8 mouse cellular contexts compared by ENCODE assay signal in the genomic region with DNA sequence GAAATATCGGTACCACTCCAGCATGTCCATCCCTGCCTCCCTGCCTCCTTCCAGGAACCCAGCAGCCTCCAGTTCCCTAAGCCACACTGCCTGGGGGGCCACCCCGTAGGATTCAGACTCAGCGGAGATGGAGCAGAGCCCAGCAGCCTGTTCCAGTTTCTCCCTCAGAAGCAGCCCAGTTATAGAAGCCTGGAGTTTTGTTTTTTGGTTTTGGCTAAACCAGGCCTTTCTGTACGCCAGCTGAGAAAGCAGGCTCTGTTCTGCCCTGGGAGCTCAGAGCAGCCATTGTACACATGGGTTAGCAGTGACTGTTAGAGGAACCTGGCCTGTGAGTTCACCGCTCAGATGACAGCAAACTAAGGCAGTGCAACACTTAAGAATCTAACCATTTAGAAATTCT. TPM values are rescaled to one million over a fixed set of nuclear protein-coding genes. Genes with fewer than 3 reads are reported as not detected.
DNase-seq lines count a peak whose midpoint lies in the region; ATAC-seq lines count a peak whose summit lies in the region.

No protein-coding gene starts in this region.

- H3K4me3 ChIP-seq in forebrain, embryonic 15.5 days = no peak overlapping the region
- no peak overlapping the region for H3K4me3 ChIP-seq in hindbrain, embryonic 10.5 days
- no peak overlapping the region for H3K4me3 ChIP-seq in intestine, embryonic 15.5 days (replicated peaks)

- no peak overlapping the region for H3K9ac ChIP-seq in forebrain, embryonic 15.5 days (replicated peaks)
- H3K9ac ChIP-seq in intestine, embryonic 15.5 days = no peak overlapping the region

- no peaks in the 10 kb centered on the region for H3K27me3 ChIP-seq in forebrain, embryonic 15.5 days
- peaks cover 17% of the 10 kb centered on the region for H3K27me3 ChIP-seq in hindbrain, embryonic 10.5 days (ENCODE audit: insufficient read depth, poor library complexity, severe bottlenecking)
- peaks cover 3% of the 10 kb centered on the region; the same call in 1 of the 2 replicates for H3K27me3 ChIP-seq in intestine, embryonic 15.5 days (replicated peaks)

- H3K36me3 ChIP-seq in forebrain, embryonic 15.5 days = no peaks in the 10 kb centered on the region
- H3K36me3 ChIP-seq in hindbrain, embryonic 10.5 days = no peaks in the 10 kb centered on the region
- no peaks in the 10 kb centered on the region for H3K36me3 ChIP-seq in intestine, embryonic 15.5 days

- DNase-seq in cerebellum, adult 9-10 months = peak; percentile 29
- no peak for DNase-seq in hindbrain, embryonic 10.5 days (ENCODE audit: low spot score)
- peak; percentile 29 for DNase-seq in left cerebral cortex, postnatal 4 days
- no peak for DNase-seq in kidney, postnatal 14 days
- DNase-seq in urinary bladder, postnatal 25 days (ENCODE audit: low spot score) = no peak
- DNase-seq in kidney, postnatal 25 days = no peak

- ATAC-seq in forebrain, embryonic 15.5 days (replicated peaks) = peak; percentile 56
- ATAC-seq in intestine, embryonic 15.5 days = no peak

- peaks cover 32% of the 10 kb centered on the region for H3K4me1 ChIP-seq in forebrain, embryonic 15.5 days
- H3K4me1 ChIP-seq in hindbrain, embryonic 10.5 days (replicated peaks) = peaks cover 32% of the 10 kb centered on the region
- H3K4me1 ChIP-seq in intestine, embryonic 15.5 days (replicated peaks) = no peaks in the 10 kb centered on the region

- peak overlapping the region; percentile 36 for H3K27ac ChIP-seq in forebrain, embryonic 15.5 days (replicated peaks)
- H3K27ac ChIP-seq in hindbrain, embryonic 10.5 days = peak overlapping the region; percentile 71
- no peak overlapping the region for H3K27ac ChIP-seq in intestine, embryonic 15.5 days

- no peaks in the 10 kb centered on the region for H3K9me3 ChIP-seq in forebrain, embryonic 15.5 days
- no peaks in the 10 kb centered on the region for H3K9me3 ChIP-seq in hindbrain, embryonic 10.5 days
- no peaks in the 10 kb centered on the region for H3K9me3 ChIP-seq in intestine, embryonic 15.5 days

- H3K4me2 ChIP-seq in forebrain, embryonic 15.5 days (replicated peaks) = no peak overlapping the region
- no peak overlapping the region for H3K4me2 ChIP-seq in intestine, embryonic 15.5 days (replicated peaks)

- intact Hi-C loops in left cerebral cortex, postnatal 4 days (cut with DNase I) = no loop called here

- 55% methylated on average over 5 of the region's 5 CpGs for WGBS in forebrain, embryonic 15.5 days
- WGBS in hindbrain, embryonic 10.5 days = 72% methylated on average over 5 of the region's 5 CpGs
- WGBS in intestine, embryonic 15.5 days = 77% methylated on average over 5 of the region's 5 CpGs

RNA-seq across cellular contexts. Expression of a gene that starts 3.7 kb away (rescaled TPM):
- 1.5 and 2.6 TPM in 2 replicates for polyA plus RNA-seq in forebrain, embryonic 15.5 days (2015; fragmentation: Nextera tagmentation; extraction: Ambion mirVana)
- 17.3 and 20.8 TPM in 2 replicates for polyA plus RNA-seq in hindbrain, embryonic 10.5 days (2016; fragmentation: Nextera tagmentation; extraction: Ambion mirVana)
- total RNA-seq in left cerebral cortex, postnatal 4 days (2021) = 1 to 10 TPM in 1 of 2 experiments, under 1 TPM in 1; 0.64 to 1.6 TPM
- 0.25 and 0.38 TPM in 2 replicates for polyA plus RNA-seq in intestine, embryonic 15.5 days (2015; fragmentation: Nextera tagmentation; extraction: Ambion mirVana)

Comparison
In these comparisons a context has a peak if more than half of its experiments do, and no peak if none do; other contexts are left out.
1. DNase-seq: peak in cerebellum, adult 9-10 months (single experiment) and left cerebral cortex, postnatal 4 days (single experiment); none in hindbrain, embryonic 10.5 days (single experiment), kidney, postnatal 14 days (single experiment), urinary bladder, postnatal 25 days (single experiment) and kidney, postnatal 25 days (0 of 2).